Mouse (Mus musculus) c-Kit-negative CD71-positive TER-119-positive erythroid progenitor cells, embryonic 14.5 days (primary cell): Measurements from ENCODE around the gene Id2.

Experiments
- DNase-seq: peaks from one replicate; pipeline ENCODE4 v3.0.0-alpha.2; 2013; ENCODE audit warnings: low read depth, low spot score

Id2 gene

DNA sequence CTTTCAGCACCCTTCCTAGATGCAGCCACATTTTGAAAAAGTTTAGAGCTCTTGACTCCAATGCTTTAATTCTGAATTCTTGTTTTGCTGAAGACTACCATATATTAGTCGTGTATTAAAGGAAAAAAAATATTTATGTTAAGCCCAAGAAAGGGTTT lies at the start of gene Id2:
Gene Id2 (minus strand): TSS at position 89 of the 158 bp plus-strand sequence.
- no peak for DNase-seq

DNA sequence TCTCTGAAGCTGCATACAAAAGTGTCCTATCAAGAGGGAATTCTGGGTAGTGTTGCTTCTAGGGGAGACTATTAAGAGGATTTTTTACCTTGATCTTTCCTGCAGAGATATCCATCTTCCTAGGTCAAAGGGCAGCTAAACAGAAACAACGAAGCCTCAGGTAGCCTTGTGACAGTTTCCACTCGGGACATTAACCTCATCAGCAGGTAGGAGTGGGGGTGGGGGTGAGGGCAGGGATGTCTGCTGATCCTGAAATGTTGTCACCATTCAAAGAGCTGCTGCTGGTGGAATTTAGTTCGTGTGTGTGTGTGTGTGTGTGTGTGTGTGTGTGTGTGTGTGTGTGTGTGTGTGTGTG lies 48.4 kb upstream of the Id2 start:
- no peak for DNase-seq

DNA sequence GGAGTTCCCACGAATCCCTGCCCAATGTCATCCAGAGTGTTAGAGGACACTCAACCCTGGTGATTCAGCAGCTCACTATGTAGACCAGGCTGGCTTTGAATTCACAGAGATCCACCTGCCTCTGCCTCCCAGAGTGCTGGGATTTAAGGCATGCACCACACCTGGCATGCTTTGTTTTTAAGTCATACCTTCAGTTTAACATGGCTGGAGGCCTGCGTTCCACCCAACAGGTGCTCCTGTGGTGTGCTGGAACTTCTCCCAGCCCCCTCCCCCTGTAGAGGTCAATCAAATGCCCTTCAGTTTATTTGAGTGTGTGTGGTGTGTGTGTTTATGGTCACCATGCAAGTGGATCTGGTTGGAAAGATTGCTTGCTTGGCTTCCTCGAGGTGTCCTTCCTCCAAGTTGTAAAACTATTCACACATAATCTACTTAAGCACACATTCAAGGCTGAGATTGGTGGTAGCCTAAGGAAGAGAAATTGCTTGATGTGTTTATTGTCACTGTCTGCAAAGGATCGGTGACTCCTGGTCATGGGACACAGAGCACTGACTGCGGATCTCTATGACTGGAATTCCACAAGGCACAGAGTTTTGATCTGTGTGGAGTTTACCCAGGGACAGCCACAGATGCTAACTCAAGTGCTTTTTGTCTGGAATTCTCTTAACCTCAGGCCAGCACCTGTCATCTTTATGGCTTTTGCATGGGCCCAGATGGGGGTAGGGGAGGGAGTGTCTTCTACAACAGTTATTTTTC lies 47.8 kb upstream of the Id2 start:
- DNase-seq, result no peak

DNA sequence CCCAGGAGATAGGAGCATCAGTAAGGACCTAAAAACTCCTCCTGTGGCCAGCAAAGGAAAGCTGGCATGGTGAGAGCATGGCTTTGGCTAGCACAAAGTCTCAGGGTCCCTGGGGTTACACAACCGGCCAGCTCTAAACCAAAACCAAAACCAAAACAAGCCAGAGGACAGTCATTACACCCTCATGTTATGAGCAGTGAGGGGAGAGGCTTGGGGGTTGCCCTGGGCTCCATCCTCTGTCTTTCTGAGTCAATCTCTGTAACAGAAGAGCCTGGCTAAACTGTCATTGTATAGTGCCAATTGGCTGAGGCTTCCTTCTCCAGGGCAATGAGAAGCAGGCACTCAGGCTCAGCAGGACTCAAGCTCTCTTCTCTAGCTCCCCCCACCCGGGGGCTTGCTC lies 46.6 kb upstream of the Id2 start:
- DNase-seq, result no peak

DNA sequence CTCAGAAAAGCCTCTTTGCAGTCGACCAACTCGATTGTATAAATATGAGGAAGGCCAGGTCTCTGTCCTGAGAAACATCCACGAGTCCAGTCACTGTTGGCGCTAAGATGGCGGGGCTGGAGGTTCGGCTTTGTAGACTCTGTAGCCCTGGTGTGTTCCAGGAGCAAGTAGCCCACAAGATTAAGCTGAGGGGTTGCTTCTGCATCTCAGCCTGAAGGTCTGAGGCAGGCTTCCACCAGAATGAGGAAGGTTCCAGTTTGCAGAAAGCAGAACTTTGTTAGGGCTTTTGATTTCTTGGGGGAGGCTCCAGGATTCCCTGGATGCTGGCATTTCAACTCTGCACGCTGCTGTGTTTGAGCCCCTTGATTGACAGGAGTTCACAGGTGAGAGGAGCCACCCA lies 45.3 kb upstream of the Id2 start:
- DNase-seq, result no peak

DNA sequence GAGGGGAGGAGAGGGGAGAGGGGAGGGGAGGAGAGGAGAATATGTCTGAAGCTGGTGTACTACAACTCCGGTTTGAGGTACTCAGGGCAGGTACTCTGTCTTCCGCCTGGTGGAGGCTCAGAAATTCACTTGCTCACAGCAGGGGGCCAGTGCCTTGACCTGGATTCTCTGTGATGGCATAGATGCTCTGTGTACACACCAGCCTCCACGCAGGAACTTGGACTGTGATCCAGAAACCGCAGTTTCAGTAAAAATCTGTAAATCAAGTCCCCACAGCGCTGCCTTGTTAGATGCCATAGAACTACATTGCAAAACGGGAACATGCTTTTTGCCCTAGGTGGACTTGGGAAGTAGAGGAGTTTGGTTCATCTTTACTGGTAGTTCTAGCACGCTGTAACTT lies 44.4 kb upstream of the Id2 start:
- no peak for DNase-seq

DNA sequence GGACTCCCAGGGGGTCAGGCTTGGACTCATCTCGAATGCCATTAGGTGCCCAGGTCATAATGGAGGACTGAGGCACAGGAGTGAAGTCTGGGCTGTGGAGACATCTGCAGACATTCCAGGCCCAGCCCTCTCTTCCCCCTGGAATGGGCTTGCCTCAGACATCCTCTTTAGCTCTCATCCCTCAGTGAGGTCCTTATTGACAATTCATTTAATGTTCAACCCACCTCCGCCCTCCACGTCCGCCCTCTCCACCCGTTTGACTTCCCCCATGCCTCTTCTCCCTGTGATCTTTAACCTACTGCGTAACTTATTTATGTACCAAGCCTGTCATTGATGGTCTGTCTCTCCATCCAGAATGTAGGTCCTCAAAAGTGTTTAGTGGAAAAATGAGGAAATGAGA lies 43.2 kb upstream of the Id2 start:
- no peak for DNase-seq

DNA sequence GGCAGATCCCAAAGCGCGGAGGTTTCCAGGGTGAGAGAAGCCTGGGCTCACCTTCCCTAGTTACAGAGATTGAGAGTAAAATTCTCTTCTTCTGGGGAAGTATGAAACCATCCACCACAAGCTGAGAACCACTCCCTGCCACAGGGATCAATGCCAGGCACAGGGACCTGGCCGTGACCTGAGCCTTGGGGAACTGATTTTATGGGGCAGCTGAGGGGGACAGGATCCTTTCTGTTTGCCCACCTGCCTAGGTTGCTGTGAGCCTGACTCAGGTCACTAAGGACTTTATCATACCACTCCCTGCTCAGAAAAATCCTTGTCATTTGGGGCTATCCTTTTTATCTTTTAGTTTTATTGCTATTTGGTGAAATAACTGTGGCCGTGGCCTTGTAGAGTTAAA lies 41.7 kb upstream of the Id2 start:
- no peak for DNase-seq

DNA sequence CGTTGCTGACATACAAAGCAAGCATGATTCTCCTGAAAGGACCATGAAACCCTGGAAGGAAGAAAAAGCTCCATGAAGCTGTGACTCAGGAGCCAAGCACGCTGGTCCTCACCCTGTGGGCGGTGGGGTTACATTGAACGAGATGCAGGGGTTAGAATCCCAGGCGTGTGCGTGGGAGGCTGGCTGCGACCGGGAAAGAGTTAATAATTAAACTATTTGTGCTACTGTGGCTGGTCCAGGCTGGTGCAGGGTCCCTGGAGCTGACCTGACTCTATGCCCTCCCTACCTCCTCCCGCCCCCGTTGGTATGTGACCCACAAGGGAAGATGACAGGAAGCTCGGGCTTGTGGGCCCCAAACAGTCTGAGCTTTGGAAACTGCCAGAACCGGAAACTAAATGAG lies 35.1 kb upstream of the Id2 start:
- no peak for DNase-seq

DNA sequence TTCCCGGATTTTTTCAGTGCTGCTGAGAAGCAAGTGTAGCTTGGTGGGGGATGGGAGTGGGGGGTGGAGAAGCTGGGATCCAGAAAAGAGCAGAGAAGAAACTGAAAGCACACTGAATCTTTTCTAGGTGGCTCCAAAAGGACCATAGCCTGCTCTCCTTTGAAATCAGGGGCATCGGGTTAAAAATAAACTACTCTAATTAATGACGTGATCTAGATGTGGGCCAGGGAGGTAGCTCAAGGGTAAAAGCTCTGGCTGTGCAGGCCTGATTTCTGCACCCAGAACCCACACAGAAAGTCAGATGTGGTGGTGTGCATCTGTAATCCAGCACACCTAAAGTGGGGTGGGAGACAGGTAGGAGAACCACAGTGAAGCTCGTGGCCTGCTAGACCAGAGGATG lies 30.7 kb upstream of the Id2 start:
- DNase-seq, result no peak

DNA sequence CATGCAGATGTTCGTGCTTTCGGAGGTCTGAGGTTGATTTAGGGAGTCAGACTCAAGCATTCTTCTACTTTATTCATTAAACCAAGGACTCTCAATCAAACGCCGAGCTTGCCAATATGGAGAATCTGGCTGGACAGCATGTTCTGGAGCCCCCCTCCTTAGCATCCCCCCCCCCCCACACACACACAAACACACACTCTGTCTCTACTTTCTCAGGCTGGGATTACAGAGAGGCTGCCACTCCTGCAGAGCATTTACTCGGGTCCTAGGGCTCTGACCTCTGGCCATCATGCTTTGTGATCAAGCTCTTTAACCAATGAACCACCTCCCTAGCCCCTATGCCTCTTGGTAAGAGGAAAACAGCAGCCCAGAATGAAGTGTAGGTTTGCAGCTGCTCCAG lies 29.3 kb upstream of the Id2 start:
- DNase-seq, result no peak

DNA sequence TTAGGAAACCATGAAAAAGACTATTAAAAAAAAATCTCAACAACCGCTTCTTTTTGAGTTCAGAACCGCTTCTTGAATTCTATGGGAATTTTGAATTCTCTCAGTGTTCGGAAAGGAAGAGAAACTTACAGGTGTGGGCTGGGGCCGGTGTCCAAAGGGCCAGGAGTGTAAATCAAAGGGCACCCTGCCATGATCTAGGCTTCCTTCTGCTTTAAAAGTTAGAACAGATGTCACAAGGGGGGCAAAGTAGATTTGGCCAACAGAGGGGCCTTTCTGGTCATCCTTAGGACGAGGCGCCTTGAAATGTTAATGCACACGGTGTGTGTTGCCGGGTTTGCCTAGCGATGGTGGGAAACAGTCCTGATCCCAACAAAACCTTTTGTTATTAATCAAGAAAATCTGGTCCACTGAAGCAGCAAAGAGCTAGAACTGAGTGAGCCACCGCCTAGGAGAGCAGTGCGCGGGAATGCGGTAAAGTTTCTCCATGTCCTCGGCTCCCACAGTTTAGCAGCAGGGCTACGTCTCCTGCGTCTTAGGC lies 28.4 kb upstream of the Id2 start:
- no peak for DNase-seq

DNA sequence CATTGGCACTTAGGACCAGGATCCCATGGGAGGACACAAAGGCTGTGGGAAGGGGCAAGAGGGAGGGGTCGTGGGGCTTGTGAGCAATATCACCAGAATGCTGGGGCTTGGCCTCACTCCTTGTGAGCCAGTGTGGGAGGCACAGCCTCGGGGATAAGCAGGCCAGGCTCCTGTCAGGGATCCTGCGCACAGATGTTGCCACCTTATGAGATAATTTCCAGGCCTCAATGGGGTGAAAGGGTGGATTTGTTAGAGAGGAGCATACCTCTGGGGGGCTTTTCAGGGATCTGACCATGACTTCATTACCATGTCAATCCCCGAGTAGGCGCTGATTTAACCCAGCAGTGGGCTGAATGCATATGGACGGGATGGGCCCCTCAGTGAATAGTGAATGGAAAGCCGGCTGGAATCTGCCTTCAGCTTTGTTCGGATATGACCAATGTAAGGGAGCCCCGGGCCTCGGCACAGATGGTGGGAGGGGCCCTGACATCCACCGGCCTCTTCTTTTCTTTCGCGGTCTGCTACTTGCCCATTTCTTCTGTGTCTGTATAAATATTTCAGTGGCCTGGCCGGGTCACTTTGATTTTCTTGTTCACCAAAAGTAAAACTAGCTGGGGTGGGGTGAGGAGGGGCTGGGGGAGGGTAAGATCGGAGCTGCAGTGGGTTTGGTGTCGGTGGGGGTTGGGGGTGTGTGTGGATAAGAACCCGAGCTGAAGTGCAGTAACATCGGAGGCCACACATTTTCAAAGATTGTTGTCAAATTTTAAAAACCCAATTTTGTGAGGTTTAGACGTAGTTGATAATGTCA lies 27.7 kb upstream of the Id2 start:
- no peak for DNase-seq

DNA sequence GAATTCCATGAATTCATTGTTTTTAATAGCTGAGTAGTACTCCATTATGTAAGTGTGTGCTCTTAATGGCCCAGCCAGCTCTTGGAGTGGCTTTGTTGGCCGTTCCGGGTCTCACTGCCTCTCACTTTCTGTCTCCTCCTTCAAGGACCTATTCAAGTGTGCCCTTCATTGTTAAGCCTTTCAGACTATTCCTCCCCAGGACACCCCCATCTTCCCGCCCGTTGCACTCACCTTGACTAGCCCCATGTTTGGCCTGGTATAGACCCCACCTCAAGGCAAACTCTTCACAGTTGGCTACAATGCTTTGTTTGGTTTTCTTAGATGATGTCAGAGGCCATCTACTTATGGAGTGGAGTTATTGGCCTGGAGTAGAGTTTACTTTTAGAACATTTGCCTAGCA lies 23.8 kb upstream of the Id2 start:
- DNase-seq, result no peak

DNA sequence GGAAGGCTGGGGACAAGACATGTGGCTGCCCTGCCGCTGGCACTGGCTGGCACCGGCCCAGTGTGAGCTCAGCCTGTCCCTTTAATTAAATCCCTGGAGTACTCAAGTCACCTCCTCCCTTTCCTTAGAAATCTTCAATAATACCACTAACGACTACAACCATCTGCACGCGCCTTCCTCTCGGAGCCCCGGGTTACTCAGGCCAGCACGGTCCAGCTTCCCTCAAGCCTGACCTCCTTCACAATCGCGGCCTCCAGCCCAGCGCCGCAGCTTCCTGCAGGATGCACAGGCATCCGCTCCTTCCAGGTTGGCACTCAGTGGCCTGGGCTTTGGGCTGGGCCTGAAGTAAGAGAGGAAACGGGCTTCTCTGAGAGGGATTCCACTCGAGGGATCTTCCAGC lies 22.3 kb upstream of the Id2 start:
- DNase-seq, result no peak

DNA sequence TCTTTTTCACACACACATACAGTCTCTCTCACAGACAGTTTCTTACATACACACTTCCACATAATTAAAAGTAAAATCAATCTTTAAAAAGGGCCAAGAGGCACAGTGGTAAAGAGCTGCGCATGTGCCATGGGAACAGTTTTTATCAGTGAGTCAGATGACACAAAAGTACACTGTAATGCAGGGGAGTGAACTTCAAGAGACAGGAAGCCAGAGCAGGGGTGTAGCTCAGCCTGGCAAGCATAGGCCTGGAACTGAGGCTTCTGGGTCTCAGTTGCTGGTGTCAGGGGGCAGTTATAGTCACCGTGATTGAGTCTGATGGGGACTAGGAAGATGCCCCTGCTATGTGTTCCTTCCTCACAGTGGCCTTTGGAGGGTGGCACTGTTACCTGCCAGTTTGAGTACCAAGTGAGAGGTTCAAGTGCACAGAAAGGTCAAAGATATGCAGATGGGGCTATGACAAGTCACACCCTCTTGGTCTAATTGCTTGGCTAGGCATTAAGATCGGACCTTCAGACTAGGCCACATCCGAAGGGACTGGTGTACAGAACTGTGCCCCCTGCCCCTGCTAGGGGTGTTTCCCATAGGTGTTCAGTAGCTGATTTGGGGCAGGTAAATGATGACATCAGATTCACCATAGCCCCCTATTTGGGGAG lies 21.0 kb upstream of the Id2 start:
- DNase-seq, result no peak

DNA sequence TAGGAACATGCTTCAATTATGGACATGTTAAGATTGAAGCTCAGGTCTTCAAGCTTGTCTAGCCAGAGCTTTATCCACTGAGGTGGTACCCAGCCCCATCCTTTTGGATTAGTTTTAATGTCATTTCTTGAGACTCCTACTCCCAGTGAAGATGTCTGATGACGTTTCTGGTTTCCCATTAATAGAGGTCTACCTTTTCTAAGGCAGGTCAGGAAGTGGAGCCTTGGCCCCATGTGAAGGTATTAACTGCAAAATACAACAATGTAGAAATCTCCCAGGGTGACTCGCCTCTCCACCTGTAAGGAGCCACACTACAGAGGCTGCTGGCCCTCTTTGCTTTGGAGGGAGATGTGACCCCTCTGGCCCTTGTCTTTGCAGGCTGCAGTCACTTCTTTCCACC lies 19.2 kb upstream of the Id2 start:
- no peak for DNase-seq

DNA sequence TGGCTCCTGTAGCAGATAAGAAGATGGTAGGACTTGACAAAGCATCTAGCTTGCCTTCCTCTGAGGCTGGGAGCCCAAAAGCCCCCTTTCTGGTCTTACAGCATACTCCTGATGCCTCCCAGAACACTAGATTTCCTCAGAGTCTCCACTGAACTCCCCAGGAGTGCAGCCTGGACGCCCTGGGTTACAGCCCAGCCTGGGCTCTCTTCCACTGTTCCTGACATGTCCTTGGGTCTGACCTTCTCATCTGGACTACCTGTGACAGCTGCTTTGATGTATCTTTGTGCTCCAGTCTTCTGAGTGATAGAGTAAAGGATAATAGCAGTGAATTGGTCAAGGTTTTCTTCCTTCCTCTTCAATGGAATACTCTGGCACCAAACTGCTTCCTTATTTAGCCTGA lies 17.5 kb upstream of the Id2 start:
- DNase-seq, result no peak

DNA sequence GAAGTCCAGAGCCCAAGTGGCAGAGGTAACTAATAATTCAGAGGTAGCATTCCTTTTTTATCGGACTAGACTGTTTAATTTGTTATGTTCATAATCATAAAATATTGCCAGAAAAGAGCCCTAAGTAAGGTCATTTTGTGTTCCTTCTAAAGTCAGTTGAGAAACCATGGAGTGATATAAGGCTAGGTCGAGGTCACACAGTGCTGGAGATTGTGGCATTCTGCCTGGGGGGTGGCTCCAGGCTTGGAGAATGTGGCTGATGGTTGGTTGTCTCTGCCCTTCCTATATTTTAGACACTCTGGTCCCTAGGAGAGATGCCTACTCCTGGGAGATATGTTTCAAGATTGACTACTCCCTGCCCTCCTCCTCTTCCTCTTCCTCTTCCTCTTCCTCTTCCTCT lies 16.4 kb upstream of the Id2 start:
- DNase-seq, result no peak

DNA sequence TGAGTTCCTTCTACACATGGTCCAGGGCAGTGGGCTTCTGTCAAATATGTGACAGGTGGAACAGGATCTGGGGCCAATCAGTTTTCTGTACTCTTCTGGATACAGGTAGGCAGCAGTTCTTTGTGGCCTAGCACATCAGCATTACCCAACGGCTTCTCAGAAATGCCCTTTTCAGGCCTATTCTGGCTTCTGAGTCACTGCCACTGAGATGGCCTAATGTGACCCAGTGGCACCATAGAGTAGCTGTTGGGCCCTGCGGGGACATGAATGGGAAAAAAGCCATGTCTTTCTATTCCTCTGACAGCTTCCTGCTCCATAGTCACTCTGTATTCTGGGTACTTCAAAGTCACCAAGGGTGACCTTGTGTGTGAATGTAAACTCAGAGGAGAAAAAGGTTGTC lies 15.9 kb upstream of the Id2 start:
- DNase-seq, result no peak

DNA sequence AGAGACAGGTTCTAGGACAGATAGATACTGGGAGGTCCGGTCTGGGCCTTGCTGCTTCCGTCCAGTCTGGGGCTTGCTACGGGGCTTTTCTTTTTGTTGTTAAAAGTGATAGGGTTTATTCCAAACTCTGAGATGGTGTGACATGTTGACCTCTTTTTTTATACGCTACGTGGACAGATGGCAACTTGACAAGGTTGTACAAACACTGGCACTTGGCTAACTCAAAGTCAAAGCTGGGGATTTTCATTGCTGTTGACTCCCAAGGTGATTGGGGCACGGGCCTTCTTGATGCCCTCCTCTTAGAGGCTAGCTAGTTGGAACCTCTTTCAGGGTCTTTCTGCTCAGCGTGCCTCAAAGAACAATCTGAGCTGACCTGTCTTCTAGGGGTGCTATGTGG lies 13.7 kb upstream of the Id2 start:
- DNase-seq, result no peak

DNA sequence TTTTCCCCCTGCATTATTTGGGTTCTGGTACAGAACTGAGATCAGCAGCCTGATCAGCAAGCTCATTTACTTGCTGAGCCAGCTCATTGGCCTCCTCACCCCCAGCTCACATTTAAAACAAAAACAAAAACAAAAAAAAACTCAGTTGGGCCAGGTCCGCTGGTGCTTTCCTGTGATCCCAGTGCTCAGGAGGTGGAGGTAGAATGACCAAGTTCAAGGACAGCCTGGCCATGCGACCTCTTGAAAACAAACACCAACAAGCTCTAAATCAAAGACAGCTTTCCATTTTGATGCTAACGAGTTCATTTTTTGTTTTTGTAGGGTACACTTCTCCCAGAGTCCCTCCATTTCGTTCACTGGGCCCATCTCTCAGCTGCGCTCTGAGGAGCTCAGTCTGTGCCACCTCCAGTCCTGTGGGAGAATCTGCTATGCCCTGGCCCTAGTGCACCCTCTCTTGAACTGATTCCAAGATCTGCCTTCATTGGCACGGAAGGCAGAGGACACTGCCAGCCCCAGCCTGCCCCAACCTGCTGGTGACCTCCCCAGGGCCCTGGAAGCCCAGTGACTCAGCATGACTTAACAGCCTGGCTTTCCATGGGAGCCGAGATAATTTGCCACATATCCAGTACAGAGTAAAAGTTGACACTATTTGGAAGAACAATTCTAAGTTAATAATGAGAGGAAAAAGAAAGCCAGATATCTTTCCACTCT lies 13.2 kb upstream of the Id2 start:
- no peak for DNase-seq

DNA sequence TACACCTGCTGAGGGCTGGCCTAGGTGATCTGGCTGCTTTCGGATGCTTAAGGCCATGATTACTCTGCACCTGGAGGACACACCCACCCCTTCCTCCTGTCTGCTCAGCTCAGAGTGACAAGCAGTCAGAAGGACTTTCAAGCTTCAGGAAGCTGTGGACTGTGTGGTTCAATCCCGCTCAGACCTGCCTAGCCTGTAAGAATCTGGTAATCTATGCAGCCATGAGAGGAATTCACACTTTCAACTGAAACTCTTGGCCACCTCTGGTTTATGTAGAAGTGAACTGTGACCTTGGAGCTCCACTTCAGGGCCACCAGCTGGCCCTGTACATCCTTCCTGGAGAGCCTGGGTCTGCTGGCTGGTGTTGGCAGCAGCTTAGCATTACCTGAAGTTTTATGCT lies 11.9 kb upstream of the Id2 start:
- no peak for DNase-seq
